22 mouse cellular contexts compared by ENCODE assay signal in the genomic region with DNA sequence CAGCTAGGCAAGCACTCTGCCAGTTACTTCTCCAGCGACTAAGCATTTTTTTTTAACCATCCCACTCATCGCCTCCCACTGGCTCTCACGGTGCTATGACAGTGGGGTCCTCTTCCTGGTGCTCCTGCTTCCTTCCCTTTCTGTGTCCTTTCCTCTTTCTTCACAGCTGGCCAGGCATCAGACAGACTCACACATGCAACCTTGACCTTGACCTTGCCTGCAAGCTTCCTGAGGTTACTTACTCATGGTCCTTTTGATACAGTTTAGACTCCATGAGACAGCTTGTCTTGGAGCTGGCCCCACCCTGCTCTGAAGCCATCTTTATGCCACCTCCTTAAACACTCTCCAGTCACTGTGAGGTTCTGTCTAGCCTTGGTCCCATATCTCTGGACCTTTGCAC.
A peak's percentile ranks its signal among the peaks of the same experiment; 100 is the strongest.
DNase-seq lines count a peak whose midpoint lies in the region; ATAC-seq lines count a peak whose summit lies in the region.
"Had no signal": no experiment of that assay in that cellular context is flagged by ENCODE, and none has a peak within 500 bp of the region (broad histone marks: within the 10 kb centered on the region; RNA-seq: fewer than 3 reads in every experiment).

No protein-coding gene starts in this region.

- no peak overlapping the region for H3K9ac ChIP-seq in midbrain, embryonic 11.5 days (ENCODE audit: low read length)
- H3K9ac ChIP-seq: embryonic facial prominence, embryonic 13.5 days; forebrain, embryonic 12.5 days; heart, embryonic 15.5 days; hindbrain, embryonic 15.5 days had no signal

- peak; percentile 28 to 65 for DNase-seq in adrenal gland, adult (ENCODE audit: inconsistent age in 2 of 2, low spot score in 1 of 2)
- no peak for DNase-seq in adrenal gland, postnatal 10 days
- DNase-seq in heart, embryonic 10.5 days (ENCODE audit: low spot score): no peak
- no peak for DNase-seq in heart, adult 8-10 months (ENCODE audit: low spot score)
- no peak for DNase-seq in midbrain, embryonic 10.5 days (ENCODE audit: low spot score)
- no peak for DNase-seq in midbrain, embryonic 11.5 days (ENCODE audit: low spot score, missing footprints)
- no peak for DNase-seq in kidney, postnatal 36 days
- DNase-seq: cerebellum, adult 18-20 months; cerebellum, adult 9-11 months; cerebellum, postnatal 36 days; gastrocnemius, postnatal 14 days; heart, adult 11 months; heart, postnatal 14 days had no signal

- no peak for ATAC-seq in midbrain, embryonic 11.5 days (ENCODE audit: low FRiP score)
- ATAC-seq: activated CD4-positive, CD25-positive, alpha-beta regulatory T cell, adult 4 months; forebrain, embryonic 16.5 days; intestine, embryonic 16.5 days; Patski had no signal

- H3K36me3 ChIP-seq in heart, embryonic 10.5 days: no peaks in the 10 kb centered on the region
- H3K36me3 ChIP-seq in midbrain, embryonic 10.5 days: no peaks in the 10 kb centered on the region
- no peaks in the 10 kb centered on the region for H3K36me3 ChIP-seq in midbrain, embryonic 11.5 days (ENCODE audit: control insufficient read depth, insufficient read depth, low read length)
- H3K36me3 ChIP-seq: embryonic facial prominence, embryonic 13.5 days; forebrain, embryonic 12.5 days; heart, embryonic 15.5 days; hindbrain, embryonic 15.5 days had no signal

- 66% methylated on average over 3 of the region's 3 CpGs for WGBS in heart, embryonic 10.5 days
- WGBS in midbrain, embryonic 10.5 days: 71% methylated on average over 3 of the region's 3 CpGs
- 72% methylated on average over 3 of the region's 3 CpGs for WGBS in midbrain, embryonic 11.5 days

- H3K4me3 ChIP-seq in heart, embryonic 10.5 days: no peak overlapping the region
- no peak overlapping the region for H3K4me3 ChIP-seq in midbrain, embryonic 10.5 days
- no peak overlapping the region for H3K4me3 ChIP-seq in midbrain, embryonic 11.5 days (ENCODE audit: low read depth, low read length)
- H3K4me3 ChIP-seq: embryonic facial prominence, embryonic 13.5 days; forebrain, embryonic 12.5 days; heart, embryonic 15.5 days; hindbrain, embryonic 15.5 days had no signal

- 0 out of 2 replicates have a peak, but pooled peaks cover 11% of the 10 kb centered on the region for H3K27me3 ChIP-seq in heart, embryonic 10.5 days (ENCODE audit: insufficient read depth, poor library complexity, severe bottlenecking)
- H3K27me3 ChIP-seq in midbrain, embryonic 10.5 days (ENCODE audit: low read depth, poor library complexity, severe bottlenecking): no peaks in the 10 kb centered on the region
- H3K27me3 ChIP-seq in midbrain, embryonic 11.5 days (ENCODE audit: control insufficient read depth, insufficient read depth, low read length): no peaks in the 10 kb centered on the region
- H3K27me3 ChIP-seq: embryonic facial prominence, embryonic 13.5 days; forebrain, embryonic 12.5 days; hindbrain, embryonic 15.5 days had no signal

- peaks cover 46% of the 10 kb centered on the region for H3K4me1 ChIP-seq in heart, embryonic 10.5 days
- H3K4me1 ChIP-seq in midbrain, embryonic 10.5 days: peaks cover 63% of the 10 kb centered on the region
- no peaks in the 10 kb centered on the region for H3K4me1 ChIP-seq in midbrain, embryonic 11.5 days (ENCODE audit: control insufficient read depth, insufficient read depth, low read length)

- H3K9me3 ChIP-seq in heart, embryonic 10.5 days: no peaks in the 10 kb centered on the region
- no peaks in the 10 kb centered on the region for H3K9me3 ChIP-seq in midbrain, embryonic 10.5 days (replicated peaks)
- no peaks in the 10 kb centered on the region for H3K9me3 ChIP-seq in midbrain, embryonic 11.5 days (ENCODE audit: control insufficient read depth, low read length)
- H3K9me3 ChIP-seq: embryonic facial prominence, embryonic 13.5 days; forebrain, embryonic 12.5 days; heart, embryonic 15.5 days; hindbrain, embryonic 15.5 days had no signal

- no peak overlapping the region for H3K4me2 ChIP-seq in midbrain, embryonic 11.5 days
- H3K4me2 ChIP-seq: embryonic facial prominence, embryonic 13.5 days; forebrain, embryonic 12.5 days; heart, embryonic 11.5 days; heart, embryonic 15.5 days; hindbrain, embryonic 15.5 days had no signal

- H3K27ac ChIP-seq in heart, embryonic 10.5 days: 0 out of 2 replicates have a peak overlapping the region, but pooled peaks have one; percentile 7
- 0 out of 2 replicates have a peak overlapping the region, but pooled peaks have one; percentile 33 for H3K27ac ChIP-seq in midbrain, embryonic 10.5 days (replicated peaks)
- no peak overlapping the region for H3K27ac ChIP-seq in midbrain, embryonic 11.5 days (ENCODE audit: low read depth, low read length)
- H3K27ac ChIP-seq: embryonic facial prominence, embryonic 13.5 days; forebrain, embryonic 12.5 days; heart, embryonic 15.5 days; hindbrain, embryonic 15.5 days had no signal

Comparison
In these comparisons a context has a peak if more than half of its experiments do, and no peak if none do; other contexts are left out.
1. DNase-seq: peak in adrenal gland, adult (2 of 2); none in adrenal gland, postnatal 10 days (single experiment), heart, embryonic 10.5 days (single experiment), heart, adult 8-10 months (single experiment), midbrain, embryonic 10.5 days (single experiment), midbrain, embryonic 11.5 days (single experiment) and kidney, postnatal 36 days (0 of 2).